Mouse (Mus musculus): ENCODE data around the gene Suv39h2.

Suv39h2 gene

DNA sequence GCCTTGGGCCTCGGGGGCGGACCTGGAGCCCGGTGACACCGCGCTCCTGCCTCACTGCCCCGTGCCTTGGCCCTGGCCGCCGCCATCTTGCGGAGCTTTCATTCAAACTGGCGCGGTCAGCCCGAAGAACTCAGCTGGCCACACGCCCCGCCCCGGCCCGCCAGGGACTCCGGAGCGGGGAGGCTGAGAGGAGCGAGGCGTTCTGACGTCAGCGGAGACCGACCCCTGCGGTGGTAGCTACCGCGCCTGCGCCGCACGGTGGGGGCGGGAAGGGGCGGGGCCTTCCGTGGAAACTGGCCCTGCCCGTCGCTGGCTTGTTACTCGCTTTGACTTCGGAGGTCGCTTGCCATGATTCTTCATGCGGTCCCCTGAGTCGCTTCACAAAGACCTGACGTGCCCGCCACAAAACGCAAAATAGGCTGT, at the start of gene Suv39h2:
Gene Suv39h2 (minus strand): TSS at position 171 of the 423 bp plus-strand sequence.
- peak; percentile 97 for DNase-seq (ENCODE audit: low spot score in 2 of 2)

- no peak for DNase-seq (ENCODE audit: low spot score in 2 of 2)
Measured at GRCm38 (mm10) chr2:3522558-3522957, 47.7 kb upstream of the Suv39h2 start.

DNA sequence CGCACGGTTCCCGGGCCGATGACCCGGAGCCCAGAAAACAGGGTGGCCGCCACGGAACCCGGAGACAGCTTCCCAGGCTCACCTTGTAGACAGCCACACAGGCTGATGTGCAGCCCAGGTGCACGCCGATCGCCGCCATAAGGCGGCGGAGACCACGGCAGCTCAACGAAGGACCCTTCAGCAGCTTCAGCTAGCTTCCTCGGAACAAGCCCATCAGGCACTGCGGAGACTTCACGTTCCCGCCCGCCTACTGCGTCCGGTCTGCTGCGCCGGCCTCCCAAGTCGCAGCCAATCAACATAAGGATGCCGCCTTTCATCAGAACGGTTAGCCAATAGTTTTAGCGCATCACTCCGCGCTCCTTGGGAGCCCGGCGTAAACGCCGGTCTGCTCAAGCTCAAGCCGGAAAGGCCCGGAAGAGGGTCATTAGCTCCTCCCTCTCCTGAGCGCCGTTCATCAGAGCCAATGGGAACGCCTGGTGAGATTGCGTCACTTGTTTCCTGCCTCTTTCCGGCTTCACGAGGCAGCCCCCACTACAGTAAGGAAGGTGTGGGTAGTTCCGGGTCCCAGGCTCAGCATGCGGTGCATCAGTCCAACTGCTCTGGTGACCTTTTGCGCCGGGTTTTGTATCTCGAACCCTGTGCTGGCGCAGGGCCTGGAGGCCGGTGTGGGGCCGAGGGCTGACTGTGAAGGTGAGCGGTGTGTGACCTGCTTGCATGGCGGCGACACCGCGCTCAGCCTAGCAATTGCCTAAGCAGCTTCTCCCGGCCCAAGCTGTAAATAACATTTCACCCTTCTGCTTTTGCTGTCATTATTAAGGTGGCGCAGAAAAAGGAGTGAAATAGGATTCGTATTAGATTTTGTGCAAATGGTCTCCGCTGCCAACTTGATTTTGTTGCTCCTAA, 38.0 kb upstream of the Suv39h2 start, which contains the start of the genes Gm45902, Hspa14 and Cdnf:
Gene Gm45902 (minus strand): TSS at position 239 of the 903 bp plus-strand sequence.
Gene Hspa14 (minus strand): TSS at position 263 of the 903 bp plus-strand sequence.
Gene Cdnf (plus strand): TSS at position 479 of the 903 bp plus-strand sequence.
- DNase-seq (ENCODE audit: low spot score in 2 of 2): peak; percentile 88 to 92

DNA sequence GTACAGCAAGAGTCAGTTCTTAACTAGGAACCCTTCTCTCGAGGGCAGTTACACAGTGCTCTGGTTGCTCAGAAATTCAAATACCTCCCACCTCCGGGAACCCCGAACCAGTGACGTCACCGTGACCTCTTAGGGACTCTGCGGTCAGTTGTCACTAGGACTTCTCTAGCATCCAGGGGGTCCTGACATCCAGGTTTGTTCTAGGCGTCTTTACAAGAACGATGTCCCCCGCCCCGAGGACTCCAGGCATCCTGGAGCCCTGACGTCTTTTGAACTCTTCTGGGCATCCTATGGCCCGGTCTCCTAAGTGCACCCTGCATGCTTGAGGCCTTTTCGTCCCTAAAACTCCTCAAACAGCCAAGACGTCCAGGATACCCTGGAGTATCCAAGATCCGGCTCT, 37.2 kb upstream of the Suv39h2 start:
- peak in 1 of 2 experiments; percentile 37 for DNase-seq (ENCODE audit: low spot score in 2 of 2)

GRCm38 (mm10) chr2:3500886-3501285, 26.1 kb upstream of the Suv39h2 start:
- no peak for DNase-seq (ENCODE audit: low spot score in 2 of 2)

- DNase-seq (ENCODE audit: low spot score in 2 of 2): no peak
Measured at GRCm38 (mm10) chr2:3499543-3499942, 24.7 kb upstream of the Suv39h2 start.

GRCm38 (mm10) chr2:3493833-3494409, 19.1 kb upstream of the Suv39h2 start:
- DNase-seq (ENCODE audit: low spot score in 2 of 2): no peak

DNA sequence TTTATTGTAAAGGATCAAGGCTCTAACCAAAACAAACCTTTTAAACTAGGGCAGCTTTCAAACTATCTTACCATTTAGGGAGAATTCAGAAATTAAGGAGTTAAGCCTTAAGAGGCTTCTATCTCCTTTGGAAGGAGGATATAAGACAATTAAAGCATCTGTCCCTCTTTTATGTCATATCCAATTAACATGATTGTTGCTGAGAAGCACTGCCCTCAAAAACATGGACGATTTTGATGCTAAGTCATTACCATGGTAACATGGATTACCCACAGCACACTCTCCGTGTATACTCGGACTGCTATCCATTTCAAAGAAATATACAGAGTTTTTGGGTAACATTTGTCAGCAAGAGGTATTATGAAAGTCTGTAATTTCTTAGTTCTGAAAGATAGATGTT, 15.0 kb upstream of the Suv39h2 start:
- DNase-seq (ENCODE audit: low spot score in 2 of 2): no peak

- DNase-seq (ENCODE audit: low spot score in 2 of 2): no peak
Measured at GRCm38 (mm10) chr2:3480239-3480638, 5.4 kb upstream of the Suv39h2 start.

DNA sequence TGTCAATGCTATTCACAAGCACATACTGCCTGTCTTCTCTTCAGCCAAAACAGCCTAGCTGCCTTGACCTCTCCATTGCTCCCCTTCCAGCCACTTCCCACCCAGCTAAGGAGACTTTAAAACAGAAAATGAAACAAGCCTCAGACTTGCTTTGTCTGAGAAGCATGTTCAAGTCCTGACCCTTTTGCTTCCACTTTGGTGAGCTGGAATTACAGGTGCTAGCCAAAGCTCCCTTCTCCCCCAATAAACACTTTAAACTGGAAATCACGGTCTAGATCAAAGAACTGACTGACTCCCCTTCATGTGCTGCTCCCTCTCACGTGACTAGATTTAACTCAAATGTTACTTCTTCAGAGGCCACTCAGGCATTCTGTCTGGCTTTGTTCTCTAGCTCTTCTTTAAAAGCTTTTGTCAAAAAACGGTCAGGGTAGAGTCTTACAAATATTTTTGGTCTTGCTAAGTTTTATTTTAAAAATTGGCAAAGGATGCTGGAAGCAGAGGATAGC, 968 bp upstream of the Suv39h2 start:
- no peak for DNase-seq (ENCODE audit: low spot score in 2 of 2)

DNA sequence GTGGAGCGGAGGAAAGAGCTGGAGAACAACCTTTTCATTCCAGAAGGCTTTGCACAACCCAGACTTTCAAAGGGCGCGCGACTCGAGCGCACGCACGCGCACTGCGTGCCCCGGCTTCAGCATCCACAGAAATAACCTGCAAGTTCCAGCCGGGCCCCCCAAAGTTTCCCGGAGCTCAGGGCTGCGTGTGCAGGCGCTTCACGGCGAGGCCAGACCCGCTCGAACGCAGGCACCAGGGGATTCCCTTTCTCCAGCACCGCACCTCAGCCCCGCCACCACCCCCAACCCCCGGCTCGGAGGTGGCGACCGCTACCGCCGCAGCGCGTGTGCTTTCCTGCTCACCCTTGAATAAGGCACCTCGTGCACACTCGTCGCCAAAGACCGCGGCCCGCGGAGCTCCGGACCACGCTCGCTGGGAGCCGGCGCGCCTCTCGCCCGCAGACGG, 448 bp downstream of the Suv39h2 start:
- DNase-seq (ENCODE audit: low spot score in 2 of 2): peak; percentile 34 to 41

- DNase-seq (ENCODE audit: low spot score in 2 of 2): no peak
Measured at GRCm38 (mm10) chr2:3473891-3474290, 940 bp downstream of the Suv39h2 start.

DNA sequence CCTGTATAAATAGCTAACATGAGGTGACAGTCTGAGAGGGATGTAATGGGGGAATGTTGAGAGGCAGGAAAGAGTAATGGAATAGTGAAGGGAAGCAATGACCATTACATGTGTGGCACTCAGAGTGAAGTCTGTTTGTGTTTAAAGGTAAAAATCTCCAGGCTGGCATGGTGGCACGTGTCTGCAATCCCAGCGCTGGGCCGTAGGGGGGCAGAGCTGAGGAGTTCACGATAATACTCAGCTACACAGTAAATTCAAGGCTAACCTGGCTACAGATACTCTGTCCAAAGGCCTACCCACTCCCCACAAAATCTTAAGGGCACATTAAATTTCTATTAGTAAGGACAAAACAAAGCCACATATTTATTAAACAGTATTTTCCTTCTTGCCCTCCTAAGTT, 18.2 kb downstream of the Suv39h2 start:
- no peak for DNase-seq (ENCODE audit: low spot score in 2 of 2)

DNA sequence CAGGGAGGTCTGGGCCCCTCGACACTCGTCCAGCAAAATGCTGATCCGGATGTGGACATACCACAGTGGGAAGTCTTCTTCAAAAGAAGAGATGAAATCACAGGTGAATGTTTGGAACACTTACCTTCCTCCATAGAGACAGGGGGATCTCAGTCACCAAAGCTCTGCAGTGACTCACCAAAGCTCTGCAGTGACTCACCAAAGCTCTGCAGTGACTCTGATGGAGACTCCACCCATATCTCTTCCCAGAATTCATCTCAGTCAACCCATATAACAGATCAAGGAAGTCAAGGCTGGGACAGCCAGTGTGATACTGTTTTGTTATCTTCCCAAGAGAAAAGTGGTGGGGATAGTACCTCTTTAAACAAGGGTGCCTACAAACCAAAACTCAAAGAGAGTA, 21.7 kb downstream of the Suv39h2 start:
- no peak for DNase-seq (ENCODE audit: low spot score in 2 of 2)

DNA sequence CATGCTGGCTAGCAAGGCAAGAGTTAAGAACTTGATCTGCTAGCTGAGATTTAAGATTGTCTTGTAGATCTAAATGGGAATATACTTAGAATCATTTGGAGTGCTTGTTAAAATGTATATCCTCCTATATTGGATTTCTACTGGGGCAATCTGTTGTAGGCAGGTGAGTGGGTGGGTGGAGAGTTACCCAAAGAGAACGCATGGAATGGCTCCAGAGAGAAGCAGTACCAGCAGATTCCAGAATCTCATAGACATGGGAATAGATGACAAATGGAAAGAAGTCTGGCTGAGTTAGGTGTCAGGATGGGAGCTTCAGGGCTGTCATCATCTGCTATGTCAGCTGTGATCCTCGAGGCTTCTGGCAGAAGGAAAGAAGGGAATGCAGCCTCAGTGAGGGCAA, 25.4 kb downstream of the Suv39h2 start:
- DNase-seq (ENCODE audit: low spot score in 2 of 2): no peak

GRCm38 (mm10) chr2:3445984-3446383, 28.8 kb downstream of the Suv39h2 start:
- no peak for DNase-seq (ENCODE audit: low spot score in 2 of 2)

DNA sequence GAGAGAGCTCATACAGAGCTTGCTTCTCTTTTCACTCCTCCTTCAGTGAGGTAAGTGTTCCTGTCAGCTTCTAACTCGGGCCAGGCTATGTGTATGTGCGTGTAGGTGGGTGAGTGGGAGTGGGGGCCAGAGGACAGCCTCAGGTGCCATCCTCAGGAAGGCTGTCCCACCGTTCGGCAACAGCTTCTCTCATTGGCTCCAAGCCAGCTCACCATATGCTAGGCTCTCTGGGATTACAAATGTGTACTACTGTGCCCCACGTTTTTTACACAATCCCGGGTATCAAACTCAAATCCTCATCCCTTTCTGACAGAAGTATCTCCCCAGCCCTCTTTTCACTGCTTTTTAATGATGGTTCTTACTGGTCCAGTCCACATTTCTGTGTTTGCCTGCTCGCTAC, 30.6 kb downstream of the Suv39h2 start:
- DNase-seq (ENCODE audit: low spot score in 2 of 2): no peak

DNA sequence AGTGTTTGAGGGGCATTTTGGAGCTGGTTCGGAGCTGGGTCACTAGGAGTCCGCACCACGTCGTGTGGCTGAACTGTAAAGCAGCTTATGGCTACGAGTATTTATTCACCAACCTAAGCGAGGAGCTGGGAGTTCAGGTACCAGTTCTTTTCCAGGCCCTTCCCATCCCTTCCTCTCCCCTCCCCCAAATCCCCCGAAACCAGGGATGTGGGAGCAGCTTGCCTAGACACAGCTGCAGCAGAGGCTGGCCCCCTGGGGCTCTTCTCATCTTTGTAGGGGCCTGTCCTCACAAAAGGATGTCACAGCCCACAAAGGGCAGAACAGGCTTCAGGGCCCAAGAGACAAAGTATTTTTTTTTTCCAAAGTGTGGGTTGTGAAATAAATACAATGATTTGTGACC, 36.9 kb downstream of the Suv39h2 start:
- no peak for DNase-seq (ENCODE audit: low spot score in 2 of 2)

- no peak for DNase-seq (ENCODE audit: low spot score in 2 of 2)
Measured at GRCm38 (mm10) chr2:3435369-3436061, 39.3 kb downstream of the Suv39h2 start.

- no peak for DNase-seq (ENCODE audit: low spot score in 2 of 2)
Measured at GRCm38 (mm10) chr2:3430956-3431355, 43.9 kb downstream of the Suv39h2 start.

DNA sequence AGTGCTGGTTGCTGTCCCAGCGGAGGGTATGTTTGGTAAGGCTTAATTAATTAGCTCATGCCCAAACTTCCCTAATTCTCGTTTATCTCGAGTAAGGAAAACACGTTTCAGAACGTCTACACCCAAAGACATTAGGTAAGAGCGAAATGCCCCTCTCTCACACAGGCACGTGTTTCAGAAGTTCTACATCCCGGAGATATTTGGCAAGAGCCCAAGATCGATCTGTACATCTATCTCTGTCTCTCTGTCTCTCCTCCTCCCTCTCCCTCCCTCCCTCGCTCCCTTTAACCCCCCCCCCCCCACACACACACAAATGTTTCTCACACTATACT, 50.3 kb downstream of the Suv39h2 start:
- DNase-seq (ENCODE audit: low spot score in 2 of 2): no peak
